ENCODE assay signal across 14 mouse cellular contexts in genomic region chr1:164862946-164863883, GRCm38 (mm10).
DNase-seq lines count a peak whose midpoint lies in the region; ATAC-seq and TF ChIP-seq lines count a peak whose summit lies in the region.
"Had no signal": no experiment of that assay in that cellular context is flagged by ENCODE, and none has a peak within 500 bp of the region (broad histone marks: within the 10 kb centered on the region; RNA-seq: fewer than 3 reads in every experiment).

No protein-coding gene starts in this region.

- H3K36me3 ChIP-seq in kidney, postnatal 0 days (ENCODE audit: insufficient read depth, low read length), result no peaks in the 10 kb centered on the region
- H3K36me3 ChIP-seq in hindbrain, embryonic 15.5 days, result no peaks in the 10 kb centered on the region
- H3K36me3 ChIP-seq in heart, adult 2 months (ENCODE audit: control insufficient read depth, insufficient read depth, low read length), result no peaks in the 10 kb centered on the region
- H3K36me3 ChIP-seq: limb, embryonic 13.5 days; lung, embryonic 15.5 days; midbrain, embryonic 10.5 days had no signal

- H3K27me3 ChIP-seq in kidney, postnatal 0 days (ENCODE audit: insufficient read depth, low read length), result no peaks in the 10 kb centered on the region
- H3K27me3 ChIP-seq in hindbrain, embryonic 15.5 days, result no peaks in the 10 kb centered on the region
- no peaks in the 10 kb centered on the region for H3K27me3 ChIP-seq in heart, adult 2 months (ENCODE audit: control insufficient read depth, insufficient read depth, low read length)
- H3K27me3 ChIP-seq: limb, embryonic 13.5 days; lung, embryonic 15.5 days had no signal

- no peak overlapping the region for H3K4me2 ChIP-seq in kidney, postnatal 0 days (ENCODE audit: low read length)
- no peak overlapping the region for H3K4me2 ChIP-seq in hindbrain, embryonic 15.5 days
- H3K4me2 ChIP-seq: limb, embryonic 13.5 days; lung, embryonic 15.5 days had no signal

- no peaks in the 10 kb centered on the region for H3K79me2 ChIP-seq in heart, adult 2 months (replicated peaks; ENCODE audit: control insufficient read depth, insufficient read depth, low read length)

- ATAC-seq in kidney, postnatal 0 days (replicated peaks; ENCODE audit: low FRiP score, low read depth), result no peak; the same call in 1 of the 2 replicates
- peak; percentile 43; the same call in 1 of the 2 replicates for ATAC-seq in hindbrain, embryonic 15.5 days (ENCODE audit: low FRiP score, low read depth)

- DNase-seq in kidney, postnatal 0 days (ENCODE audit: low spot score), result peak; percentile 9
- DNase-seq in kidney, postnatal 14 days, result no peak
- peak; percentile 61 for DNase-seq in NIH3T3 (ENCODE audit: low read depth)
- DNase-seq in cerebellum, adult 11-12 months, result peak; percentile 54
- no peak for DNase-seq in frontal cortex, postnatal 14 days (ENCODE audit: low spot score in 2 of 2)
- DNase-seq in embryo, embryonic 10.5 days (ENCODE audit: low spot score), result no peak
- DNase-seq in heart, adult 2 months, result no peak
- DNase-seq: gastrocnemius, postnatal 36 days; layer of hippocampus, adult 9-11 months; thymus, adult 18-20 months had no signal

- intact Hi-C loops in heart, adult 2 months (cut with DNase I), result no loop called here

- WGBS in kidney, postnatal 0 days, result 44% methylated on average over 12 of the region's 12 CpGs
- WGBS in hindbrain, embryonic 15.5 days, result 47% methylated on average over 12 of the region's 12 CpGs
- 78% methylated on average over 12 of the region's 12 CpGs for WGBS in heart, adult 2 months

- TF ChIP-seq POLR2A in heart, adult 2 months (IDR thresholded peaks at IDR 0.05; ENCODE audit: insufficient read depth, low read depth, low read length), result no peak

- no peak overlapping the region for H3K9ac ChIP-seq in kidney, postnatal 0 days (ENCODE audit: low read depth, low read length)
- H3K9ac ChIP-seq in hindbrain, embryonic 15.5 days, result no peak overlapping the region
- H3K9ac ChIP-seq in heart, adult 2 months (ENCODE audit: low read depth, low read length), result no peak overlapping the region
- H3K9ac ChIP-seq: limb, embryonic 13.5 days; lung, embryonic 15.5 days had no signal

- no peaks in the 10 kb centered on the region for H3K9me3 ChIP-seq in kidney, postnatal 0 days (replicated peaks; ENCODE audit: low read length)
- H3K9me3 ChIP-seq in hindbrain, embryonic 15.5 days, result no peaks in the 10 kb centered on the region
- H3K9me3 ChIP-seq: limb, embryonic 13.5 days; lung, embryonic 15.5 days; midbrain, embryonic 10.5 days had no signal

- TF ChIP-seq CTCF in kidney, postnatal 0 days (IDR thresholded peaks at IDR 0.05; ENCODE audit: low read depth), result no peak
- no peak for TF ChIP-seq CTCF in heart, adult 2 months (IDR thresholded peaks at IDR 0.05)

- H3K4me1 ChIP-seq in kidney, postnatal 0 days (replicated peaks; ENCODE audit: insufficient read depth, low read length), result no peaks in the 10 kb centered on the region
- peaks cover 4% of the 10 kb centered on the region; the same call in 1 of the 2 replicates for H3K4me1 ChIP-seq in hindbrain, embryonic 15.5 days (replicated peaks)
- H3K4me1 ChIP-seq in heart, adult 2 months (ENCODE audit: control insufficient read depth, insufficient read depth, low read length), result no peaks in the 10 kb centered on the region
- H3K4me1 ChIP-seq: limb, embryonic 13.5 days; lung, embryonic 15.5 days had no signal

- H3K27ac ChIP-seq in kidney, postnatal 0 days, result no peak overlapping the region
- H3K27ac ChIP-seq in hindbrain, embryonic 15.5 days (replicated peaks), result no peak overlapping the region; the same call in 1 of the 2 replicates
- no peak overlapping the region for H3K27ac ChIP-seq in heart, adult 2 months
- H3K27ac ChIP-seq: limb, embryonic 13.5 days; lung, embryonic 15.5 days; midbrain, embryonic 10.5 days had no signal

- no peak overlapping the region for H3K4me3 ChIP-seq in kidney, postnatal 0 days (replicated peaks; ENCODE audit: low read depth, low read length)
- no peak overlapping the region for H3K4me3 ChIP-seq in hindbrain, embryonic 15.5 days
- no peak overlapping the region for H3K4me3 ChIP-seq in heart, adult 2 months
- H3K4me3 ChIP-seq: limb, embryonic 13.5 days; lung, embryonic 15.5 days; midbrain, embryonic 10.5 days had no signal

- no peak for TF ChIP-seq EP300 in heart, adult 2 months (IDR thresholded peaks at IDR 0.05; ENCODE audit: insufficient read depth, low read depth, low read length)

Comparison
In these comparisons a context has a peak if more than half of its experiments do, and no peak if none do; other contexts are left out.
1. DNase-seq: peak in kidney, postnatal 0 days (single experiment), NIH3T3 (single experiment) and cerebellum, adult 11-12 months (single experiment); none in kidney, postnatal 14 days (single experiment), frontal cortex, postnatal 14 days (0 of 2), embryo, embryonic 10.5 days (single experiment) and heart, adult 2 months (0 of 2).